Mouse (Mus musculus) cerebellum, postnatal 4 days (tissue): ENCODE results near the gene Higd1a.

ENCODE experiments used
- DNase-seq, 2 experiments: peaks; one replicate each; pipeline ENCODE4 v3.0.0; 2022; ENCODE audit warnings: low spot score in 2 of 2, mixed read lengths in 1 of 2

The Higd1a gene

DNA sequence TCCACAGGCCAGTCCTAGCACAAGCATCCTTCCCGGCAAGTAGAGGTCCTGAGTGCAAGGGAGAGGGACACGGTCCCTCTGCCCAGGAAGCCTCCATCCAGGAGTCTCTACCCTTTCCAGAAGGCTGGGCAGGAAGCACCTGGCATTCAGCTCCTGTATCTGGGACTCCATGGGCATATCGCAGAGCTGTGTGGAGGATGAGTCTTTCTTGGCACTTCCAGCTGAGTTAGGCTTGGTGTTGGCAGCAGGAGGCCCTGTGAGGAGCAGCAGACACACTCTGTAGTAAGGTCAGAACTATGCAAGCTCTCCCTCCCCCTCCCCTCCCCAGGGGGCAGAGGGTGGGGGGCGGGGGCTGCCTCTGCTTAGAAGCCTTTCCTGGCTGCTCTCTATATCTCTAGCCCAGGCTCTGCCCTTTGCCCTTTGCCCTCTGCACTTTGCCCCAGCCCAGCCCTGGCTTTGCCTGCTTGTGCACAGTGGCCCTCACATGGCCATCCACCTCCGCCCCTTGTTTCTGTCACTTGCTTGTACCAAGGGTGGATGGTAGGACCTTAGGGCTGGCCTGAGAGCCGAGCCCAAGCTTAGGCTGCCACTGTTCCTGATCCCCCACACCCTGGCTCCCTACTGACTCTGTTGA is 59.2 kb downstream of the Higd1a start:
- DNase-seq: no peak
